Mouse (Mus musculus): ENCODE data around the gene Sh3tc1. TPM values are rescaled to one million over a fixed set of nuclear protein-coding genes. Genes with fewer than 3 reads are reported as not detected.
A peak's percentile ranks its signal among the peaks of the same experiment; 100 is the strongest.

Sh3tc1 gene
- total RNA-seq, 2 experiments from 2014 or later: 2.2 to 2.3 TPM

DNA sequence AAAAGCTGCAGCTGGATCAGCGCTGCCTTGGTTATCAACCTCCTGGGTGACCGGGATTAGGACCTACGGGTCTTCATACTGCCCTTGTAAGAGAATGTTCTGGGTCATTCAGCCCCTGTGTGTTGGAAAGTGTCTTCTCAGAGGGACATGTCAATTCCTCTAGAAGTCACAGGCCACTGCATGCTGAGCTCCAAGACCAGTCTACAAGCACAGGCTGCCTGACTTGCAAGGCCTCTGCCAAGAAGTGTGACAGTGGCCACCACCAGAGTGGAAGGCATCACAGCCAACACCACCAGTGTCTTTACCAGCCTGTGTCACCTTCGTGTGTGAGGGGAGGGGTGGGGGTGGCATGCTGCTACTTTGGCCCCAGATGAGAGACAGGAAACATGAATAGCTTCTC lies 16.2 kb upstream of the Sh3tc1 start:
- intact Hi-C loops (cut with DNase I): loop anchor here (5.0 kb wide), 1 partner anchor 159 kb away; no protein-coding TSS in a partner anchor
- DNase-seq: no peak

- peak; percentile 66 for DNase-seq
- intact Hi-C loops (cut with DNase I): loop anchor here (5.0 kb wide), 1 partner anchor 158 kb away; no protein-coding TSS in a partner anchor
Measured at GRCm38 (mm10) chr5:35755131-35755733, 15.4 kb upstream of the Sh3tc1 start.

DNA sequence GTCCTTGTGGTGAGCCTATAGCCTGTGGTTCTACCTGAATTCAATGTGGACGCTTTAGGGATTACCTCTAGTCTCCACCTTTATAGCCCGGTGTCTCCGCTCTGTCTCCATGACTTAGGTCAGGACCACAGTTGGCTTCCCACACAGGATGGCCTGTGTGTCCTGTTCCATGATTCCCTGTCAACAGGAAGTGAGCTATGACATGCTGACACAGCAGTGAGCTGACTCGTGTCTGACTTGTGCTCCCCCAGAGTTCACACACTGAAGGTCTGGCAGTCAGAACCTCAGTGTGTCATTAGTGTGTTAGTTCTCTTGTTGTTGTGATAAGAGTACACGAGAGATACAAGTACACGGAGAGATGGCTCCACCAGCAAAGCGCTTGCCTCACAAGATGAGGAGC lies 11.2 kb upstream of the Sh3tc1 start:
- intact Hi-C loops (cut with DNase I): no loop called here
- no peak for DNase-seq

DNA sequence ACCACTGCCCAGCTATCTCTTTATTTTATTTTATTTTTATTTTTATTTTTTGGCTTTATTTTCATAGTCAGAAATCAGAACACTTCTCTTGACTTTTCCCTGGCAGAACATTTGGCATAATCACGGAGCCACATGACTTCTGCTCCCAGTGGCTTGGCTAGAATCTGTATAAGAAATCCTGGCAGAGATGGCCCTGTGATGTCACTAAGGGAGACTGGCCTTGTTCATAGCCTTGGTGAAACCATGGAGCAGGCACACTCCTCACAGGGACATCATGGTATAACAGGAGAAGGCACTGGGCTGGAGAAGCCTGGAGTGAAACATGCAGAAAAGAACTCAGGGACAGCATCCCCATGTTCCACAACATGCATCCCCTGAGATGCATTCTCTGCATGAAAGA lies 10.2 kb upstream of the Sh3tc1 start:
- no peak for DNase-seq
- intact Hi-C loops (cut with DNase I): no loop called here

DNA sequence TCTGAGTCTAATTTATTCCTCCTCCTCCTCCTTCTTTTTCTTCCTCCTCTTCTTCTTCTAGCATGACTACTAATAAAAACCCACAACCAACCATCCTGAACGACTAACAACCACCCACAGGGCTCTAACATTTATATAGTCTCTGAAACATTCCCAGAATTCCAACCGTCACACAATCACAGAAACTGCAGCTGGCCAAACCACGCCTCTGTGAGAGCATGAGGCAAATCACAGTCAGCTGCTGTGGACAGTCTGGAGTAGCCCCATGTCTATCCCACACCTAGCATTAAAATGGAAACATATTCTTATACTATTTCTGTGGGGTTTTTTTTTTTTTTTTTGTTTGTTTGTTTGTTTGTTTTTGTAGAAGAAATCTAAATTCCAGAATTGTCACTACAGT lies 9.6 kb upstream of the Sh3tc1 start:
- intact Hi-C loops (cut with DNase I): loop anchor here (10.0 kb wide), 1 partner anchor 105 kb away; no protein-coding TSS in a partner anchor
- no peak for DNase-seq

DNA sequence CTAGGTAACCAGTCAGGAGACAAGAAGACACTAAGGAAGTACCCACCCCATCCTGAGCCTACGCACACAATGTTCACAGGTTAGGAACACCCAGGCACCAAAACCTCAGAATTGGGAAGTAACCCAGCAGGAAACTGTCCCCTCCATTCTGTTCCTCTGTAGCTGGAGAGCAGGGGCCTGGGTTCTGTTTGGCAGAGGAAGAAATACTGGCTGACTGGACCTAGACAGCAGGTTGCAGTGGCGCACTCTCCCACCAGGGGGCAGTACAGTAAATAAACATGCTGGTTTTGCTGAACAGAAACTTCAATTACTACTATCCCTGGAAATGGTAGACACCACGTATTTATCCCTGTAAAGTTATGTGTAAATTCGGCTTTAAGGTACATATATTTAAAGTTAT lies 7.1 kb upstream of the Sh3tc1 start:
- intact Hi-C loops (cut with DNase I): loop anchor here (10.0 kb wide), 1 partner anchor 108 kb away; no protein-coding TSS in a partner anchor
- peak; percentile 78 for DNase-seq

DNA sequence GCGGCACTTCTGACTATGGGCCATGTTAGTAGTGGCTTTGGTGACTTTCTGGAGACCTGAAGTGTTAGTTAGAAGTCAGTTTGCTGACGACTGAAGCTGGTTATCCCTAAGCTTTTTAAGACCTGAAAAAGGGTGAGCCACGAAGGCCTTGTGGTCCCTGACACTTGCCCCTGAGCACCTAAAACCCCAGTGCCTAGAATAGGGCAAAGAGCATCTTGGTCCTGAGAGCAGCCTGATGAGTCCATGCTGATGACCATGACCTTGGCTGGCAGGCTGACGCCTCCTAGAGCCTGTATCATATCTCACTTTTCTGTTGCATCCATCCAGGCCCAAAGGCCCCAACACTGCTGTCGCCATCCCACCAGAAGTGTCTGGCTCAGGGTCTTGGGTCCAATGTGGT lies 5.6 kb upstream of the Sh3tc1 start:
- intact Hi-C loops (cut with DNase I): loop anchor here (10.0 kb wide), 1 partner anchor 109 kb away; no protein-coding TSS in a partner anchor
- no peak for DNase-seq

DNA sequence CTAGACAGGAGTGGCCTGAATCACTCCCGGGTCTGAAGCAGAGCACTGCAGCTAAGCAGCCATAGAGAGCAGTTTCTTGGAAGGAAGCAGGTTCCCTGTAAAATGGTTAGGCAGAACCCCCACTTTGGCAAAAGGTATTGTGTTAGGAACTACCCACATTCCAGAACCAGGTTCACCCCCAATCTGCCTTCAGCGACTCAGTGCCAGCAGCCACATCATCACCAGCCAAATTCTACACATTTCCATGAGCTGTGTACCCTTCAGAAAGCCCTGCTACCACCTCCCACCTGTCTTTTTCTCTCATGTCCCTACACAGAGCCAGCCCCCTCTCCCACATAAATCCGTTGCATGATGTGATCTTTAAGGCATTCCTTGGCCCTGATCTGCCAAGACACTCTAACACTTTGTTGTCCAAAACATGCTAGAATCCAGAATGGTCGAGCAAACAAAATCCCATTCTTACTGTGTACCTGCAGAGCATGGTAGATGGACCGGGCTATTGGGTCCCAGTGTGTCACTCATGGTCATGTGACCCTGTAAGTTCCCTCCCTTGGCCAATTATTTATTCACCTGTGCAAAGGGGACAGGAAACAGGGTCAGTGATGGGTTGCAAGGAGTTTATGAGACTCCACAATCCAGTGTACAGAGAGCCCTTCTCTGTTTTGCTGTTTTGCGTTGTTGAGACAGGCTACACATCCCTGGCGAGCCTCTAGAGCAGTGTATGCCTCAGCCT lies 4.4 kb upstream of the Sh3tc1 start:
- no peak for DNase-seq
- intact Hi-C loops (cut with DNase I): loop anchor here (10.0 kb wide), 1 partner anchor 111 kb away; no protein-coding TSS in a partner anchor

- intact Hi-C loops (cut with DNase I): loop anchor here (10.0 kb wide), 1 partner anchor 111 kb away; no protein-coding TSS in a partner anchor
Measured at GRCm38 (mm10) chr5:35743238-35743951, 3.6 kb upstream of the Sh3tc1 start.

GRCm38 (mm10) chr5:35741225-35741820 lies 1.5 kb upstream of the Sh3tc1 start:
- DNase-seq: no peak
- intact Hi-C loops (cut with DNase I): loop anchor here (10.0 kb wide), 1 partner anchor 113 kb away; no protein-coding TSS in a partner anchor

More at GRCm38 (mm10) chr5:35743238-35743951, 3.6 kb upstream of the Sh3tc1 start:
- DNase-seq: no peak

DNA sequence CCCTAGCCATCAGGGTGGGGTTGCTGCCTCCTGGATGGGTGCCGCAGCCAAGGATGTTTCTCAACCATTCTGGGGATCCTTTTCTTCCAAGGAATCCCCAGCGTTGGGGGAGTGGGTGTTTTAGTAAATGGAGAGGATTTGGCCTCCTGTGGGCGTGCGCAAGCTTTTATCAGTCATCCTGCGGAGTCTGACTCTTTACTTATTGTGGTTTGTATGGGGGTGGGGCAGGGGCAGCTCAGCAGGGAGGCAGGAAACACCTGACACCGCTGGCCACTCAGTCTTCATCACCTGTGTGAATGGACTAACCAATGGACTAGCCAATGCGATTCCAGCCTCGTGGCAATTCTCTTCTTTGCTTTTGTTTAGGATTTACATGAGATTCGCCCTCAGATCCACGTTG lies 929 bp upstream of the Sh3tc1 start:
- no peak for DNase-seq
- intact Hi-C loops (cut with DNase I): loop anchor here (10.0 kb wide), 1 partner anchor 114 kb away; no protein-coding TSS in a partner anchor

GRCm38 (mm10) chr5:35739005-35739404 lies 782 bp downstream of the Sh3tc1 start:
- intact Hi-C loops (cut with DNase I): no loop called here
- DNase-seq: no peak

- DNase-seq: peak; percentile 75
- intact Hi-C loops (cut with DNase I): no loop called here
Measured at GRCm38 (mm10) chr5:35737231-35737901, 2.4 kb downstream of the Sh3tc1 start.

GRCm38 (mm10) chr5:35733523-35733922 lies 6.3 kb downstream of the Sh3tc1 start:
- no peak for DNase-seq
- intact Hi-C loops (cut with DNase I): no loop called here

GRCm38 (mm10) chr5:35731006-35731405 lies 8.8 kb downstream of the Sh3tc1 start:
- intact Hi-C loops (cut with DNase I): no loop called here
- DNase-seq: no peak

GRCm38 (mm10) chr5:35730552-35730951 lies 9.2 kb downstream of the Sh3tc1 start:
- DNase-seq: no peak
- intact Hi-C loops (cut with DNase I): no loop called here

- intact Hi-C loops (cut with DNase I): no loop called here
- DNase-seq: no peak
Measured at GRCm38 (mm10) chr5:35729844-35730243, 9.9 kb downstream of the Sh3tc1 start.

DNA sequence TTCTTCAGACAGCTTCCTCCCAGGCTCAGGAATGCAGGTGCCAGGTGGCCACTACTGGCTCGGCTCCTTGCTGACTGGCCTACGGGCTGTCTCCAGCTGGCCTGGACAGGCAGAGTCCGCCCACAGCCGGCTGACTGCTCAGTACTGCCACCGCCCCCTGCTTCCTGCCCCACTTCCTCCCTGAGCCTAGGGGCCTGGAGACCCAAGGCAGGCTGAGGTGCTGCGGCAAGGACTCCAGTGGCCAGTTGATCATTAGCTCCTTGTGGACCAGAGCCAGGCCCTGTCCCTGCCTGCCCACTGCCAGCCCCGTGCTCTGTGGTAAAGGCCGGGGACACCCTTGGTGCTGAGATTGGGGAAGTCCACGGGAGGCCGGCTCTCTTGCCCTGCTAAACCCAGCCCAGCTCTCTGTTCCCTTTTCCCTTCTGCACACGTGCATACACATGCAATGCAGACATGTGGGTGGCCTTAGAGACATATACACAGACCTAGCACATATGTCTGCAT lies 10.8 kb downstream of the Sh3tc1 start:
- DNase-seq: no peak
- intact Hi-C loops (cut with DNase I): no loop called here

DNA sequence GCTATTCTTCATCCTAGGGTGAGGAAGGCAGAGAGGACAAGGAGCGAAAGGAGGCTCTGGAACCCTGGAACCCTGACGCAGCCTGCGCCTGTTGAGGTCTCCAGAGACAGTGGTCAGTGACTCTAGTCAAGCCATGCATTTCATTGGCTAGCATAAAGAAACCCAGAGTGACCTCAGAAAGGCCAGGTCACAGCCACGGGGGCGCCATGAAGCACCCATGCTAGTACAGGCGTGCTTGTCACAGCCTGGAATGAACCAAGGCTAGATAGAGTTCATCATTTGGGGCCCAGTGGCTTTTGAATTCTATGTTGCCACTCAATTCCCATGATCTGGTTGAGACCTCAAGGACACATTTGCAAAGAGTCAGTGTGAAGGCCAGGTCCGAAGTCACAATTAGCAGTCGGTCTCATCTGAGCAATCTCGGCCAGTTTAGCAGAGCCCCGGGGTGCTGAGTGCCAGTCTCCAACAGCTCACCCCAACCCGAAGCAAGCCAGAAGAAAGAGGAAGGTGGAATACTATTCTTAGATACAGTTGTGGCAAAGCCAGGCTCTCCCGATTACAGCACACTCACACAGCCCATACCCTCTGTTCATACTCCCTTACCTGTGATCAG lies 11.3 kb downstream of the Sh3tc1 start:
- intact Hi-C loops (cut with DNase I): no loop called here
- DNase-seq: no peak

- intact Hi-C loops (cut with DNase I): no loop called here
- no peak for DNase-seq
Measured at GRCm38 (mm10) chr5:35727447-35727846, 12.3 kb downstream of the Sh3tc1 start.

All from left cerebral cortex, postnatal 4 days (tissue).